Mouse (Mus musculus): ENCODE results near the gene Gramd4. TPM values are rescaled to one million over a fixed set of nuclear protein-coding genes. Genes with fewer than 3 reads are reported as not detected.
A peak's percentile ranks its signal among the peaks of the same experiment; 100 is the strongest.

The Gramd4 gene
- total and polyA plus RNA-seq, 3 experiments, result 25.3 to 31.5 (median 27.6) TPM

- peak overlapping the region; percentile 99 for H3K27ac ChIP-seq
- H3K9ac ChIP-seq (ENCODE audit: low read depth, low read length), result no peak overlapping the region
- WGBS, result 65% methylated on average over 3 of the region's 3 CpGs
- H3K36me3 ChIP-seq (ENCODE audit: control insufficient read depth, insufficient read depth, low read length), result no peaks in the 10 kb centered on the region
- no peak overlapping the region for H3K4me3 ChIP-seq
- peaks cover 39% of the 10 kb centered on the region for H3K4me1 ChIP-seq (ENCODE audit: control insufficient read depth, insufficient read depth, low read length)
- DNase-seq, result peak in 1 of 2 experiments; percentile 39
- H3K79me2 ChIP-seq (replicated peaks; ENCODE audit: control insufficient read depth, insufficient read depth, low read length), result no peaks in the 10 kb centered on the region
- H3K27me3 ChIP-seq (ENCODE audit: control insufficient read depth, insufficient read depth, low read length), result no peaks in the 10 kb centered on the region
- no peak for TF ChIP-seq POLR2A (IDR thresholded peaks at IDR 0.05; ENCODE audit: insufficient read depth, low read depth, low read length)
- no peak for TF ChIP-seq EP300 (IDR thresholded peaks at IDR 0.05; ENCODE audit: insufficient read depth, low read depth, low read length)
- TF ChIP-seq CTCF (IDR thresholded peaks at IDR 0.05), result no peak
- intact Hi-C loops (cut with DNase I), result no loop called here
These were observed 129.2 kb downstream of the Gramd4 start for GRCm38 (mm10) chr15:86186686-86187085.

Other genes with a start within 250 kb of the Gramd4 start
- gene Cdpf1, start 246.0 kb upstream of the Gramd4 start, total RNA-seq (2021), result 10 to 100 TPM; 31.6 to 37.3 TPM
- 36.4 and 42.6 TPM in 2 replicates for gene Cdpf1, start 246.0 kb upstream of the Gramd4 start, polyA plus RNA-seq (2012; rRNA removed)
- 1 to 10 TPM; 3.9 to 4.2 TPM for gene Pkdrej, start 236.0 kb upstream of the Gramd4 start, total RNA-seq (2021)
- gene Pkdrej, start 236.0 kb upstream of the Gramd4 start, polyA plus RNA-seq (2012; rRNA removed), result 1.8 and 3.0 TPM in 2 replicates
- 10 to 100 TPM; 15.3 to 21.1 TPM for gene Ttc38, start 225.4 kb upstream of the Gramd4 start, total RNA-seq (2021)
- 6.8 and 10.6 TPM in 2 replicates for gene Ttc38, start 225.4 kb upstream of the Gramd4 start, polyA plus RNA-seq (2012; rRNA removed)
- gene Gtse1, start 197.9 kb upstream of the Gramd4 start, total RNA-seq (2021), result under 1 TPM; 0.21 to 0.41 TPM
- gene Gtse1, start 197.9 kb upstream of the Gramd4 start, polyA plus RNA-seq (2012; rRNA removed), result 0.53 and 0.61 TPM in 2 replicates
- 10 to 100 TPM; 15.7 to 15.9 TPM for gene Trmu, start 178.4 kb upstream of the Gramd4 start, total RNA-seq (2021)
- gene Trmu, start 178.4 kb upstream of the Gramd4 start, polyA plus RNA-seq (2012; rRNA removed), result 23.5 and 27.8 TPM in 2 replicates
- 1 to 10 TPM; 4.5 to 5.0 TPM for gene Celsr1, start 23.9 kb upstream of the Gramd4 start, total RNA-seq (2021)
- 4.3 and 5.2 TPM in 2 replicates for gene Celsr1, start 23.9 kb upstream of the Gramd4 start, polyA plus RNA-seq (2012; rRNA removed)
- 10 to 100 TPM; 30.4 to 33.5 TPM for gene Cerk, start 128.4 kb downstream of the Gramd4 start, total RNA-seq (2021)
- 26.0 and 38.0 TPM in 2 replicates for gene Cerk, start 128.4 kb downstream of the Gramd4 start, polyA plus RNA-seq (2012; rRNA removed)
- 10 to 100 TPM; 21.8 to 25.6 TPM for gene Tbc1d22a, start 156.8 kb downstream of the Gramd4 start, total RNA-seq (2021)
- 23.2 and 30.1 TPM in 2 replicates for gene Tbc1d22a, start 156.8 kb downstream of the Gramd4 start, polyA plus RNA-seq (2012; rRNA removed)